Mouse (Mus musculus): ENCODE measurements around the gene Atxn7l2.

Gene Atxn7l2

DNA sequence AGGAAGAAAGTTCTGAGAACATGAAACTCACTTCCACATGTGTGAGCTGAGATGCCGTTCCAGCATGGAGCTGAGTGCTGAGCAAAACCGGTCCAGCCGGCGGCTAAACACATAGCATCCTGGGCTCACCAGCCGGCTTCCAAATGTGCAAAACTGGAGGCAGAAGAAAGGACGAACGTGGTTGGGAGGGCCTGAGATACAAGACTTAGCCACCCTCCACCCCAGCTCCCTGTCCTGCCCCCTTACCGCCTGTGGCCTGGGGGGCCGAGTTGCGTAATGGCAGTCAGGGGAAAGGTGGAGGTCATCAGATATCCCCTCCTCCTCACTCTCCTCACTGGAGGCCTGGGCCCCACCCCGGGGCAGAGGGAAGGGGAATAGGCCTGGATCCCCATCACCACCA is 6.3 kb downstream of the Atxn7l2 start:
- no peak for DNase-seq

DNA sequence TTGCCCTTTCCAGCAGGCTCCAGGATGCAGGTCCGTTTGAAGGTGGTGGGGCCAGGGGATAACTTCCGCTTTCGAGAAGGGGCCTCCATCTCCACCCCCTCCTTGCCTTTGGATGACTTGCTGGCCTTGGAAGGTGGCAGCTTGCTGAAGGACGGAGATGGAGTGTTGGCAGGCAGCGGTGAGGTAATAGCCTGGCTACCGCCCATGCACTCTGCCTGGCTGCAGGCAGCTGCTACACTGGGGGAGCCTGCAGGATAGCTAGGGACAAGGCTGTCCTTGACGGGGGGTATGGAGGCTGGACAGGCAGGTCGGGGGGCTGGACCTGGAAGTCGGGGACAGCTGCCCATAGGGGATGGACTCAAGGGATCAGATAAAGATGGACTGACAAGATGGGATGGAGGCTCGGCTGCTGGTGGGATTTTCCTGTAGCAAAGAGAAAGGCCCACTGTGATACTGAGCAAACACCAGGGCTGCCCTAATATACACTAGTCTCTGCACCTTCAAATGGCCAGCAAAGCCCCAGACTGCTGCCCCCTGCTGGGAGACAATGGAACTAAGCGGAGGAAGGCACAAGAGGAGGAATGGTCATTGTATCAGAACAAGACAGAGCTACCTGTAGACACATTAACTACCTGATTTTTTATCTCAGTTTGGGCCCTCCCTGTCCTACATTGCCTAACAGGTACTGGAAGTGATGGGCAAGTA is 7.0 kb downstream of the Atxn7l2 start:
- DNase-seq: peak; percentile 70

DNA sequence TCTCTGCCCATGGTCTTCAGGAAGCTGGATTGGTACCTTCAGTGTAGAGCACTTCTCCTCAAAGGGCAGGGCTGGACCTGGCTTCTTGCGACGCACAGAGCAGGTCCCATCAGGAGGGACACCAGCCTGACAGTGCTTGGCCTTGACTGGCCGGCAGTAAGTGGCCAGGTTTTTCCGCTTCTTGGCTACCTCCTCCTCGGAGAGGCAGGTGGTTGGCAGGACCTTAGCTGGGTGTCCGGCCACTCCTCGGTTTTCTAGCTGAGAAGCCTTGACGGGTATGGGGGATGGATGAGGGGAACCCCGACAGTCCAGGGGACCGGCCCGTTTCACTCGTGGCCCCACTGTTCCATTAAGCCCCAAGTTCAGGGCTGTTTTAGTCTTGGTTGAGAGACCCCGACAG is 7.5 kb downstream of the Atxn7l2 start:
- DNase-seq: no peak

DNA sequence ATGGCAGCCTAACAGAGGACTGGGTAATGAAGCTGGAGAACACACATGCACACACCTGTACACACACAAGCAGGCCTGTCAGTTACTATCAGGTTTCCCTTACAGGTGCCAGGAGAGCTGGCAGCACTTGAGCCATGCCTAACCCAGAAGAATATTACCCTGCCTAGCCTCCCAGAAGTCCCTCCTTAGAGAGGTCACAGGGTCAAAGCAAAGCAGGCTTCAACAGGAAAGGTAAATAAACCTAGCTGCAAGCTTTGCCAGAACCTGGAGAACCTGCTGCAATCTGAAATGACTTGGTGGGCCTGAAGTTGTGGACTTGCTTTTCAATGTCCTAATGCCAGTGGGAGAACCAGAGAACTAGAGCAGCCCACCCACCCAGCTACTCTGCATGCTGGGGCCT is 8.2 kb downstream of the Atxn7l2 start:
- DNase-seq: no peak

DNA sequence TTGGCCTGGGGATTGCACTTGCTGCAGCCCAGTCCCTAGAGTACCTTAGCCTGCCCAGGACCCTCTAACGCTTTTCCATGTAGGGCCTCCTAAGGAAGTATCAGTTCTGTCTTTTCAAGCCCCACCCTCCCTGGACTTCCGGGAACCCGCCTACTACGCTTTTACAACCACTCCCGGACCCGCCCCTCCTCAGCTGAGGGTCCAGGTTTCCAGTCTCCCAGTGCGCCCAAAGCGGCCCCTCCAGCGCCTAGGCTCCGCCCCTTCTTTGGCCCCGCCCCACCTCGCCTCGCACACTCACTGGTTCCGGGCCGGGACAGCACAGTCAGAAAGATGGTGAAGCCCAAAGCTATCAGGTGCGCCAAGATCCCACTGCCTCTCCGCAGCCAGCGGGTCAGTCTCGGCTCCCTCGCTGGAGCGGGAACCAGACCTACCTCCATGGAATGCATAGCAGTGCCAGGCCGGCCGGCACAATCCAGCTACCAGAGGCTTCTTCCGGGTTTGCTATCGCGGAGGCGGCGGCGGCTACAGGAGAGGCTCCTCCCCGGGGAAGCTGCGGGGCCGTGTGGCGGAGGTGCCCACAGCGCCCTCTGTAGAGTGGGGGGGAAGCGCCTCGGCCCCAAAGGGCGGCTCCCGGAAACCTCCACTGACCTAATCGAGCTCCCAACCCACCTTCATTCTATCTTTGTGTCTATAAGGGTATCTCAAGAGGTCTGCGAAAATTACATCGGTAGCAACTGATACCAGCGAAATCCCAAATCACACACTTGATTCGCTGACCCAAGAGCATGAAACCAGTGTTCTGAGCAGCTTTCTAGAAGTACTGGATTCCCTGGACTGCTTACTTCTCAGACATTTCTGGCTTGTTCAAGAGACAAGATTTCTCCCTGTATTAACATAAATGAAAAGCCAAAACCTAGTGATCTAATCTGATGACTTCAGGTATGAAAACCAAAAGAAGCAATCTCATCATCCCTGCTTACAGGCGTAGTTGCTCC is 10.1 kb downstream of the Atxn7l2 start, which contains the start of gene Cyb561d1:
Cyb561d1 (minus strand) TSS at position 884 of the 995 bp plus-strand sequence.
- peak; percentile 93 for DNase-seq

DNA sequence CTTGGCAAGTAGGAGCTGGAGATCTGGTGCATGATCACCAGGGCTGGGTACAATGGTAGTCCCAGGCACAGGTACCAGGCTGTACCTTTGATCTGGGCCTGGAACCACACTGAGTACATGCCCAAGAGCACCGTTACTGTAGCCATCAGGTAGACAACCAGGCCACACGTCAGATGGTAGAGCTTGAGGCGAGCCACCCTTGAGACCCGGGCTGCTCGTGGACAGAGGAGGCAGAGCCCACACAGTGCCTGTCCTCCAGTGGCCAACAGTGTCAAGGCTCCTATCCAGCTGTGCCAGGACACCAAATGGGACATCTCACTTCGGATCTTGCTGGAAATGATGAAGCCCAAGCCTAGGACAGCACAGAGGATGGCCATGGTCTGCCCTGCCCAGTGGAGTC is 11.5 kb downstream of the Atxn7l2 start:
- DNase-seq: no peak

DNA sequence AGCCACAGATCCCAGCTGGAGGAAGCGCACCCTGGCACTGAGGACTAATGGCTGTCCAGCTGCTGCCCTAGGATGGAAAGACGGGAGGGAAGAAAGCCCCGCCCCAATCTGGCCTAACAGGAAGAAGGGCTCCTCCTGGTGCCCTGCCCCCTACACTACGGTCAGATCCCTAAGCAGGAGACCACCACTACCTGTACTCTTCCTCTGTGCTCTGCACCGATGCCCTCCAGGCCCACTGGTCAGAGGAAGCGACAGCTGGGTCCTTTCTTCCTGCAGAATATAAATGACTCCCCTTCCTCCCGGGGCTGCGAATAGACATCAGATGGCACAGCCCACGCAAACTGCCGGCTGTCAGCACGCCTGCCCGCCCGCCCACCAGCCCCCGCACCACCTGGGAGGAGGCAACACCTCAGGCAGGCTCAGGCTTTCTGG is 13.7 kb downstream of the Atxn7l2 start:
- peak; percentile 88 for DNase-seq

DNA sequence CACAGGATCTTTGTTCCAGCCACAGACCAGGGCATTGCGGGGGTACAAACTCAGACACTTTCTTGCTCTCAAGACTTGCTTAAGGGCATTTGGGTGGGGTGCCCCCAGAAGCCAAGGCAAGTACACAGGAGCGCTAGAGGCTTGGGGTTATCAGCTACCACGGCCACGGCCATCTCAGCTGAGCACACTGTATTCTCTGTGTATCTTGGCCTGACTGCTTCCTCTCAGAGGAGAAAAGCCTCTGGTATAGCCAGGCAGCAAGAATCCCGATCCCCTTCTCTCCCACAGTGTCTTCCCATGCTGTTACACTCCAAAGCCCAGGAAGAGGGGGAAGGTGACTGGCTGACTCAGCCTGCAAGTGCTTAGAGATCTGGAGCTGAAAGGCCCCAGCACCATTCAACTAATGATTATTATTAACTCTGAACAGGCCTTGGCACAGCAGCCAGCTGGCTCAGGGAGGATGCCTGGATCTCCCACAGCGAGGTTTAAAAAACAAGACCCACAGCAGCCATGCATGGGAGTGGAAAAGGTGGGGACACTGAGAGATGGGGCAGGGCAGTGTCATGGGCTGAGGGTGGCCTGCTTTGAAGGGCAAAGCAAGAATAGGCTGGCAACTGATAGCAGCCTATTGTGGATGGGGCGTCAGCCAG is 14.7 kb downstream of the Atxn7l2 start:
- DNase-seq: peak; percentile 85

DNA sequence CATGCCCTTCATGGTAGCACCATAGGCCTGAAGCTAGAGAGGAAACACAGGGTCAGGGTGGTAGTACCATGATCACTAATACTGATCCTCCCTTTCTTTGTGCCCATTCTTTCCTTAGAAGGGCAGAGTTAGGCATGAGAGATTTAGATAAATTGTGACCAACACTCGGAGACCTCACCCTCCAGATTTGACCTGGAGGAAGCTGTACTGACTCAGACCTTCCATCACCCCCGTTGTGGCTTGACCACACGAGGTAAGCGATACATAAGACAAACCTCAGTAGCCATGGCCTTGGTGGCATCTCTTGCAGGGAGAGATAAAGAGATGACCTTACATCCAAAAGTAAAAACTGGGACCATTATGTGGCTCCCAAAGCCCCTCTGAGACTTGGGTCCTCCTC is 15.4 kb downstream of the Atxn7l2 start:
- no peak for DNase-seq

DNA sequence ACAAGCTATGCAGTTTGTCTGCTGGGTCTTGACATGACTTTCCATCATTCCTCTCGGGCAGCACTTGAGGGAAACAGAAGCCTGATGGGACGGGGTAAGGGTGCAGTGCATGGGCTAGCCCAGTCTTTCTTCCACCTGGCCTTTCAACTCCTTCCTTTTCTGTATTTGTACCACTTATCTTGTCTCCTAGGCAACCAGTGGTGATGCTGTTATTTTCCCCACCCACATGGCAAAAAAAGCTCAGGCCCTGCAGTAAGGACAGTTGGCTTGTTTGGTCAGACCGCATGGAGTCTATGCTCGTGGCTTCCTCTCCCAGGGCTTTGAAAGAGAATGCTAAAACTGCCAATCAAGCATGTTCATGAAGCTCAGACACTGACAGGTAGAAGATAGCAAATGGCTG is 17.0 kb downstream of the Atxn7l2 start:
- no peak for DNase-seq

DNA sequence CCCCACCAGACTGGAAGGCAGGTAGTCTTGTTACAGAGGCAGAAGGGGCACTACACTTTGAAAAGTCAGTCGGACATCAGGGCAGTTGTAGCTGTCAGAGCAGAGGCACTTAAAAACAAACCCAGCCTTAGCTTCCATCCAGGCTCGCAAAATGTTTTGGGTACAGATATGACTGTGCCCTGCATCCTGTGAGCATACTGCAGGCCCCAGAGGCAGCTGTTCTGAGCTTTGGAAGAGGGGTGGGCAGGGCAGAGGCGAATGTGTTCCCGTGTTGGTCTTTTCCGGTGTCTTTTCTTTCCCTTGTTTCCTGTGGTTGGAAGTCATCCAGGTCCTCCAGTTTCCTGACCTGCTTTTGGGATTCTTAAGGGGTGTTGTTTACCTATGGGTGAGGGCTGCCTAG is 20.8 kb downstream of the Atxn7l2 start:
- DNase-seq: no peak

DNA sequence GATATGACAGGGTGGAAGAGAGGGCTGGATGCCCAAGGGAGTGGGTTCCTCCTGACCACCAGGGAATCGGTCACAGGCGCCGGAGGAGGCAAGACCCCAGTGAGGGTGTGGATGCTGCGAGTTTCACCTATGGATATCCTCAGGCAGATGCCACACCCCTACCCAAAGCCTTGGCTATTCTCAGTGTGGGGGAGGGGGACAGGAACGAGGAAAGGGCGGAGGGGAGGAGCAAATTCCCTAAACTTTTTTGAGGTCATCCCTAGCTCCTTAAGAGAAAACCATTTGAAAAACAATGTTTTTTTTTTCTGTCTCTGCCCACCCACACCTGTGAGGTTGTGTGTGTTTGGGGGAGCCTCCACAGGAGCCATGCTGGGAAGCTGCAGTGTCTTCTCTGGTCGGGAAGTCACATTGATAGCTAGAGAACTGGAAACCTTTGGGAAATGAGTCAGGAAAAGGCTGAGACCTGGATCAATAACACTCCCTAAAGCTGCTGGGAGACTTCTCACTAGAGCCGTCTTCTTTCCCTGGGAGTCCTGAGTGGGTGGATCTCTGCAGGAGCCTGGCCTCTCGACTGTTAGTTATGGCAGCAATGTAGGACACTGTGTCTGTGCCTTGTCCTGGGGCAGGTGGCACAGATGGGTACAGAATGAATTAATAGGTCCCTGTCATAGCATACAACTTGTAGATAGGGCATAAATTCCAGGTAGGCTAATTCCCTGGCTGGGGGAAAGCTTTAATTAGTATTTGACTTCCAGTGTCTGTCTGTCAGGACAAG is 21.8 kb downstream of the Atxn7l2 start:
- DNase-seq: no peak

DNA sequence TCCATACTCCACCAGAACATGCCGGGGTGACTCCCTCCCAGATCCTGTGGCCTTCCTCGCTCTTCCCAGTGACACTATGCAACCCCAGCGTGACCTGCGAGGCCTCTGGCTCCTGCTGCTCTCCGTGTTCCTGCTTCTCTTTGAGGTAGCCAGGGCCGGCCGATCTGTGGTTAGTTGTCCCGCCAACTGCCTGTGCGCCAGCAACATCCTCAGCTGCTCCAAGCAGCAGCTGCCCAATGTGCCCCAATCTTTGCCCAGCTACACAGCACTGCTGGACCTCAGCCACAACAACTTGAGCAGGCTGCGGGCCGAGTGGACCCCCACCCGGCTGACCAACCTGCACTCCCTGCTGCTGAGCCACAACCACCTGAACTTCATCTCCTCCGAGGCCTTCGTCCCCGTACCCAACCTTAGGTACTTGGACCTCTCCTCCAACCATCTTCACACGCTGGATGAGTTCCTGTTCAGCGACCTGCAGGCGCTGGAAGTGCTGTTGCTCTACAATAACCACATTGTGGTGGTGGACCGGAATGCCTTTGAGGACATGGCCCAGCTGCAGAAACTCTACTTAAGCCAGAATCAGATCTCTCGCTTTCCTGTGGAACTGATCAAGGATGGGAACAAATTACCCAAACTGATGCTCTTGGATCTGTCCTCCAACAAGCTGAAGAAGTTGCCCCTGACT is 23.5 kb downstream of the Atxn7l2 start:
- DNase-seq: peak; percentile 25

DNA sequence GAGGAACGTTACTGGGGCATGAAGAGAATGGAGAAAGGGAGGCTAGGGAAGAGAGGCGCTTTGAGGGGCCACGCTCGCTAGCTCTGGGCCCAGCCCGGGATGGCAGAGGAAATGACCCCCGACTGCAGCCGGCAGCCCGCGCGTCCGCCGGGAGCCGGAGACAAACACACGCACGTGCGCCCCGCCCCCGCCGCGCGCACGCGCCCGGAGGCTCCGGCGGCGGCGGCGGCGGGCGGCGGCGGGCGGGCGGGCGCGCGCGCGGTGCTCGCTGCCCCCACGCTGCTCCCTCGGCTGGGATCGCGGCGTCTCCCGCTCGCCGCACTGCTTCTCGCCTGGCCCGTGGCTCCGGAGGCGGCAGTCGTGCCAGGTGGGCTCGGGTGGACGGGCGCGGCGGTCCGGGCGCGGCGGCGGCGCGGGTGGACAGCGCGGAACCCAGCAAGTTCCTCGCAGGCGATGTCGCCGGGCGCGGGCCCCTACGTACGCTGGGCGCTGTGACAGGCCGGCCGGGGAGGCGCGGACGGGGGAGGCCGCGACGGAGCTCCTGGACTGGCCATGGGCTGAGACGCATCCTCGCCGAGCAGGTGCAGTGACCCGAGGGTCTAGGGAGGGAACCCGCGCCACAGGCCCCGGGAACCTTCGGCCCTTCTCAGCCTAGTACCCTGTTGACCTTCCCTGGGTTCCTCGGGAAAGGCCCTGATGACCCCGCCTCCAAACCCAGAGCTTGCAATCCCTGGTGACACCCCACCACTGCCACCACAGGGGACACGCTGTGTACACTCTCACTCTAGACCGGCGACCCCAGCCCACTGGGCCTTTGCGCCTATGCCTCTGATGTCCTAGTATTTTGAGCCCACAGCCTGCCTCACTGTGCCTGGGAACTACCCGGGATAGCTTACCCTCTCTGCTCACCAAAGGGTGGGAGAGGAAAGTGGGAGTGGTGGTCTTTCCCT is 24.4 kb downstream of the Atxn7l2 start, which contains the start of gene Amigo1:
Amigo1 (plus strand) TSS at position 238 of the 950 bp plus-strand sequence.
- DNase-seq: no peak

DNA sequence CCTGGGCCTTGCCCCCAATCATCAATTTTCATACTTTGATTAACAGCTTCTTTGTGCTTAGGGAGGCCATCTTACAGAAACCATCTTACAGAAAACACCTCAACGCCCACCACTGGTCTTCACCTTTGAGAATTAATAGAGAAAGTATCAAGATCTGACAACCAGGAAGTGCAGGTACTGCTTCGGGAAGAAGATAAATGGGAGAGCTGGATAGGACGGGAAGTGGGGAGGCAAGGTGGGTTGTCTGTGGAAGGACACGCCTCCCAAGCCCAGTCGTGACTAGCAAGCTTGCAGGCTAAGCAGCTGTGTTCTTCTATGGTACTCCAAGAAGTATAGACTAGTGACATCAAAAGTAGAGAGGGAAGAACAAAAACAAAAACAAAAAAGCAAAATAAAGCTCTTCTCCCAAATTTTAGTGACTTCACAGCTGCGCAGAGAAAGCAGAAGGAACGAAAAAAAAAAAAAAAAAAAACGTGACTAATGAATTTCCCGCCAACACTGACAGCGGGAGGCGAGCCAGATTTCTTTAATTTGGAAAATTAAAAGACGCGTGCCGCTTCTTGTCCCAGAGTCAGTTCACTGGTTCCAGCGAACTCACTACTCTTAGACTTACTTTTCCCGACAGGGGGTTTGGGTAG is 25.2 kb downstream of the Atxn7l2 start:
- no peak for DNase-seq

DNA sequence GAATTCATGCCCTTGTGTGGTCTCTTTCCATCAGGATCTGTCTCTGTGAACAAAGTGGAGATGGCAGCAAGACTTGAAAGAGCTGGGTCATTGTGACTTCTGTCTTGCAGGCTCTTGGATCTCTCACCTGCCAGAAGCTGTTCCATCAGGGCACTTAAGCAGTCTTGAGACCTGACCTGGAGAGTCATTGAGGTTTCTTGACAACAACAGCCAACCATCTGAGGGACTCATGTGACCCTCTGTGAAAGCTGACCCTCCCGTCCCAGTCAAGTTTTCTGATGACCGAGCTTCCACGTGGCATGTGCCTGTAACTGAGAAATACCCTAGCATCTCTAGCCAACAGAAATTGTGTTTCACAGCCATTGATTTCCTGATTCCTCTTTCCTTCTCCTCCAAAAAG is 26.0 kb downstream of the Atxn7l2 start:
- no peak for DNase-seq

DNA sequence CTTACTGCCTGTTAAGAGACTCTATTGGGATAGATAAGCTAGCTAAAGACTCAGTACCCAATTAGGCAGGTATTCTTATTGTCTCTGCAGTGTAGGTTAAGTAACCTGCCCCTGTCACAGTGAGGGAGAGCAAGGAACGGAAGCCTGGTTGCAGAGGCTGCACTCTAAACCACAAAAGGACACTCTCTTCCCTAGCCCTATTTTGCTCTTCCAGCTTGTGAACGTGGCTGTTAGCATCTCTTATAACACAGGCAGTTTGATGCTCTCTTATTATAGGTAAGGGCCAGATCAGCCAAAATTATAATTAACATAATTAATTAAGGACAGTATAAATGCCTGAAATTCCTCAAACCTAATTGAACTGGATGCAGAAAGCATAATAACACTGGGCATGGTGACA is 30.2 kb downstream of the Atxn7l2 start:
- no peak for DNase-seq

DNA sequence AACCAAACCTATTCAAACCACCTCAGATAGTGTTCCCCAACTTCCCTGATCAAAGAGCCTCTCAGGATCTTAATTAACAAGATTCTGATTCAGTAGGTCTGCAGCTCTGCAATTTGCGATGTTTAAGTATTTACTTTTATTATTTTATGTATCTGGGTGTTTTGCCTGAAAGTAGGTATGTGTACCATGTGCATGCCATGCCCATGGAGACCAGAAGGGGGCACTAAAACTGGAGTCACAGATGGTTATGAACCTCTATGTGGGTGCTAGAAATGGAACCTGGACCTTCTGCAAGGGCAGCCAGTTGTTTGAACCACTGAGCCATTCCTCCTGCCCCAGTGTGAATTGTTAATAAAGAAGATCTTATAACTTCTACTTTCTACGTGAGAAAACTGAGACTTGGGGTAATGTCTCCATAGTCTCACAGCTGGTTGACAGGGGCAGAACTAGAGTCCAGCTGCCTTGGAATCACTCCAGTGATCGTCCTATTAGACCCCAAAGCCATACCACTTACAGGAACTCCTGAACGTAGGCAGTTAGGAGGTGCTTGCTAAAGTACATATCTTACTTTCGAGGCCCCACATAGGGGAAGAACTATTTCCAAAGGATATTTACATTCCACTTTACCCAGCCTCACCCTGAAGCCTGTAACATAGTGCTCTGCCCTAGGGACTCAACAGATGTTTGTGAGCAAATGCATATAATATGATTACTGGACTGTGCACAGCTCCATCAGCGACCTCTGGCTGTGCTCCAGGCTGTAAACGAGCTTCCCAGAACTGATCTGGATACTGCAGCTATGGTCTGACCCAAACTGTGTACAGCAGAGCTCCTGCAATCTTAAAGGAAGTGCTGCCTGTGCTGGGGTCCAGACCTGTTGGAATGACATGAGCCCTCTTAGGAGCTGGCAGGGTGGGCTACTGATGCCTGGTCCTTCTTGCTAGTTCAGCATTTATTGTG is 31.7 kb downstream of the Atxn7l2 start:
- no peak for DNase-seq

Measured in layer of hippocampus, adult 9-11 months (tissue).